Mouse (Mus musculus): ENCODE results near the gene Zfp663.

DNA sequence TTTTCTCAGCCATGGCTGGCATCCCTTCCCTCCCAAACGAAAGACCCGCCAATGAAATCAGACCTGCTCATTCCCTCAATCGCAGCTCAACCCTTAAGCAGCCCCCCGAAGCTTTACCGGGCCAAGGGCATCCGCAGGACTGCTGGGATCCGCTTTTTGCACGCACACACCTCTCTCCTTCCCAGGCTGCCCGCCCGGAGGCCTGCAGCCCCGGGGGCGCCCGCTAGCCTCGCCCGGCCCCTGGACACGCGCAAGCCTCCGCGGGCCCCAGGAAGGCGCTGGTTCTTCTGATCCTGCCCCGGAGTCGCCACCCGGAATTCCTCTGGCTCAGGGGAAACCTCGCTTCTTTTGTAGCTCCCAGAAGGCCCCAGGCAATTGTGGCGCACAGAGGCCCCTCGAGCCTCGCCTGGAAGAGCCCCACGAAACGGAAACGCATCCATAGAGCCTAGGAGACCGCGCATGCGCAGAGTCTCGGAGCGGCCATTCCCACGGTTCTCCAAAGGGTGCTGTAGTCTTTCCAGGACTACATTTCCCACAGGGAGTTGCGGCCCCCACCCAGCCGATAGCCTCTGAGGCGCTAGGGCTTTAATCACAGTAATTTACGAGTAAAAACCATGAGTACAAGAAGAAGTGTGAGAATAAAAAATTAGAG is 19.4 kb upstream of the Zfp663 start, which contains the start of gene Zfp334:
- TF ChIP-seq EP300 (IDR thresholded peaks at IDR 0.05; ENCODE audit: low read depth in 1 of 2, low read length in 2 of 2) (no peak), MAFK (IDR thresholded peaks at IDR 0.05; ENCODE audit: borderline replicate concordance, low read depth, low read length) (no peak), UBTF (IDR thresholded peaks at IDR 0.05; ENCODE audit: borderline replicate concordance, insufficient read depth, low read depth, low read length) (no peak)

Data from MEL (cell line).